Mouse (Mus musculus) liver, embryonic 14.5 days (tissue): Measurements from ENCODE around the gene Timm50. TPM values are rescaled to one million over a fixed set of nuclear protein-coding genes. Genes with fewer than 3 reads are reported as not detected.

Source experiments
- ATAC-seq: fragments of 200-750 bp; cut with Nextera tagmentation; 2 replicates; pipeline ENCODE4 v1.8.0; 2017; ENCODE audit warnings: moderate number of reproducible peaks, mild to moderate bottlenecking, moderate library complexity; ENCODE audit not compliant: insufficient read depth
- DNase-seq, 3 experiments: peaks; one replicate each; pipeline ENCODE4 v3.0.0-alpha.2; 2012 to 2013; ENCODE audit warnings: low read depth in 3 of 3, low spot score in 3 of 3
- H3K27ac ChIP-seq: fragments of 300-500 bp; sonication (generic); 2 replicates; pipeline ENCODE4 v1.5.1; 2014; ENCODE audit warnings: moderate library complexity, mild to moderate bottlenecking, control low read depth, inconsistent platforms
- H3K27me3 ChIP-seq: fragments of 300-500 bp; sonication (generic); 2 replicates; pipeline ENCODE4 v1.6.1; 2014; ENCODE audit warnings: mild to moderate bottlenecking, low read length, moderate library complexity; ENCODE audit not compliant: control insufficient read depth, insufficient read depth
- H3K36me3 ChIP-seq: fragments of 300-500 bp; sonication (generic); replicated peaks from 2 replicates; pipeline ENCODE4 v1.6.1; 2014; ENCODE audit warnings: low read depth; ENCODE audit not compliant: control insufficient read depth, insufficient read depth
- H3K4me1 ChIP-seq, 2 experiments: fragments of 200-500 bp in 1 of 2; fragments of 300-500 bp in 1 of 2; sonication (generic) in 1 of 2; replicated peaks; 2 replicates each; pipeline ENCODE4 v1.6.1; 2012 to 2014; ENCODE audit warnings: antibody characterized with exemption in 1 of 2, inconsistent platforms in 1 of 2, low read length in 1 of 2; ENCODE audit not compliant: control insufficient read depth in 2 of 2, insufficient read depth in 2 of 2
- H3K4me2 ChIP-seq: fragments of 300-500 bp; sonication (generic); 2 replicates; pipeline ENCODE4 v1.6.1; 2014; ENCODE audit warnings: low read depth, mild to moderate bottlenecking, control low read depth, moderate library complexity
- H3K4me3 ChIP-seq, 2 experiments: fragments of 200-500 bp in 1 of 2; fragments of 300-500 bp in 1 of 2; sonication (generic) in 1 of 2; 2 replicates each; pipeline ENCODE4 v1.5.1; 2012 to 2014; ENCODE audit warnings: low read depth in 2 of 2, low read length in 2 of 2, mild to moderate bottlenecking in 2 of 2, control low read depth in 1 of 2, inconsistent platforms in 1 of 2, moderate library complexity in 1 of 2; ENCODE audit not compliant: insufficient read depth in 1 of 2
- H3K9ac ChIP-seq: fragments of 300-500 bp; sonication (generic); replicated peaks from 2 replicates; pipeline ENCODE4 v1.6.1; 2014; ENCODE audit warnings: mild to moderate bottlenecking, control low read depth, moderate library complexity
- H3K9me3 ChIP-seq: fragments of 300-500 bp; sonication (generic); 2 replicates; pipeline ENCODE4 v1.6.1; 2016; ENCODE audit warnings: low read length, mixed read lengths; ENCODE audit not compliant: control insufficient read depth
- CTCF ChIP-seq: IDR thresholded peaks from 2 replicates; pipeline ENCODE4 v1.5.1; 2016; ENCODE audit warnings: antibody characterized with exemption, low read depth, control low read depth
- EP300 ChIP-seq: IDR thresholded peaks from 2 replicates; pipeline ENCODE4 v1.6.1; 2016; ENCODE audit warnings: antibody characterized with exemption, low read depth
- WGBS: fragments of 180-500 bp; shearing (Covaris S2); extraction: QIAGEN DNeasy Blood & Tissue Kit; methylation state at CpG from one replicate; pipeline ENCODE4 v1.1.7; 2014; ENCODE audit not compliant: insufficient replicate concordance; 5-methylcytosine and 5-hydroxymethylcytosine counted together
- polyA plus RNA-seq, 2 experiments: library from polyadenylated mRNA; depleted of rRNA in 1 of 2; stranded (reverse) in 1 of 2; unstranded in 1 of 2; fragments of >200 nt; fragmentation: Nextera tagmentation in 1 of 2; extraction: Ambion mirVana in 1 of 2; gene quantifications; 2 replicates each; pipeline versions ENCODE4 v1.2.1 to v1.2.3; 2012 to 2014

Timm50 gene
- polyA plus RNA-seq, 2 experiments = 45.4 to 91.1 TPM

DNA sequence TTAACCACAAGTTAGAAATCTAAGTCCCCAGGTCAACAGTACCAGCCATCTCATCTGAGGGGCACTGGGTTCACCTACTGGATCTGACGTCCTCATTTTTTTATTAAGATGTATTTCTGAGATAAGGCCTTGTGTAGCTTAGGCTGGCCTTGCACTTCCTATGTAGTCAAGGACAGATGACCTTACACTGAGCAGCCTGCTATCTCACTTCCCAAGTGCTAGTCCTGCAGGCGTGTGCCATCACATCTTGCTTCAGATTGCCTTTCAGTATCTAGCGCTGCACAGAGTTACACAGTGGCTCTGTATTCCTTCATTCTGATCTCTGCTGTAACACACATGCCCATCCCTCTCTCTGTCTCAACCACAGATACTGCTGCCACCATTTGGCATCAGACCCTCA is 6.2 kb upstream of the Timm50 start:
- Histone ChIP-seq H3K27me3 (no peaks in the 10 kb centered on the region), H3K27ac (no peak overlapping the region), H3K9ac (no peak overlapping the region), H3K9me3 (no peaks in the 10 kb centered on the region), H3K4me2 (no peak overlapping the region), H3K4me1 (no peaks in the 10 kb centered on the region; a peak in 1 of 4 replicates), H3K4me3 (no peak overlapping the region), H3K36me3 (peaks cover 80% of the 10 kb centered on the region)
- 66% methylated on average over 3 of the region's 3 CpGs for WGBS
- TF ChIP-seq EP300 = no peak
- no peak for TF ChIP-seq CTCF
- DNase-seq (no peak), ATAC-seq (no peak)

DNA sequence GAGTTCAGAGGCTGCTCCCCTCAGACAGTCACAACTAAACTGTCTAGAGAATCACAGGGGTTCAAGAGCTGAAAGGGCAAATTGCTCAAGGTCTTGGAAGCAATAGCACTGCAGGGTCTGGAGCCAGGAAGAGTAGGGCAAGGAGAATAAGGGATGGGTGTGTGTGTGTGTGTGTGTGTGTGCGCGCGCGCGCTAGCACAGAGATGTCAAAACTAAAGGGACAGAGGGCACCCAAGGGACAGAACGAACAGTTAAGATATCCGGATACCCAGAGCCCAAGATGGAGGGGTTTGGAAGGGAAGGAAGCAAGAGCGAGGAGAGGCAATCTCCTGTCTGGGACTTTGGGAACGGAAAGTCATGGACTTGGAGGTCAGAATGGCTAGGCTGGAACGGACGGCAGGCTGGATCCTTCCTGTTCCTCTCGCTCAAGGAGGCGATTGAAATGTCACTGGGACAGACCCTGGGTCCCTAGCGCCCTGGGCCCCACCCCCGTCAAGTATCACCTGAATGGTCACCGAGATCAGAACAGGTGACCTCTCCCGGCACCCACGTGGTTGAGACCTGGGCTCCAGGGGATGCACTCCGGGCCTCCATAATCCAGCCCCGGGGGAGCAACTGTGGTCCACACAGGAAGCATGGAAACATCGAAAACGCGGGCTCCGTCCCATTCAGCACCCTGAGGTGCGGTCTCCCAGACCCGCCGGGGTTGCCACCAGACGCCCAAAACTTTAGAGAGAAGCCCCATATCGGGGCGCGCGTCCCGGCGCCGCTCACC is 534 bp downstream of the Timm50 start:
- Histone ChIP-seq H3K36me3 (peaks cover 39% of the 10 kb centered on the region), H3K4me1 (peaks cover 4 to 6% of the 10 kb centered on the region in 2 experiments; a peak in 3 of 4 replicates), H3K27me3 (no peaks in the 10 kb centered on the region), H3K9me3 (no peaks in the 10 kb centered on the region), H3K9ac (peak overlapping the region; percentile 94), H3K4me3 (peak overlapping the region; percentile 95 to 99), H3K27ac (peak overlapping the region; percentile 30; the same call in 1 of the 2 replicates), H3K4me2 (peak overlapping the region; percentile 97)
- DNase-seq = peak in 1 of 3 experiments; percentile 17
- 3% methylated on average over 35 of the region's 35 CpGs for WGBS
- TF ChIP-seq CTCF = no peak
- no peak for TF ChIP-seq EP300
- ATAC-seq = peak; percentile 55

DNA sequence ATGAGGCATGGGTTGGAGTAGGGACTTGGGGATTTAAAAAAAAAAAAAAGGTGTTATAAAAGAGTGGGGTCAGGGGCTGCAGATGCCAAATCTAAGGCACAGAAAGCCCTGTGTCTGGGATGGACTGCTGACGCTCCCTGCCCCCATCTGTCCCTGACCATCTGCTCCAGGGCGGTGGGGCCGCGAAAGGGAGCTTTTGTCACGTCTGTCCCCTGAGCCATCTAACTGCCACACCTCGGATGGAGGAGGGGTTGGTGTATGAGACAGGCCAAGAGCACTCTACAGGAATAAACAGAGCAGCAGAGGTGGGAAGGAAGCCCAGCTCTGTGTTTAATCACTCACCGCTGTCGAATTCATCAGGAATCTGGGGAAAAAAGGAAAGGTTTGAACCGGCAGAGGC is 2.1 kb downstream of the Timm50 start:
- H3K4me2 ChIP-seq = no peak overlapping the region
- no peak overlapping the region for H3K27ac ChIP-seq
- H3K36me3 ChIP-seq = peaks cover 33% of the 10 kb centered on the region
- 70% methylated on average over 9 of the region's 9 CpGs for WGBS
- no peak overlapping the region for H3K4me3 ChIP-seq
- no peak for ATAC-seq
- TF ChIP-seq CTCF = no peak
- TF ChIP-seq EP300 = no peak
- no peaks in the 10 kb centered on the region for H3K9me3 ChIP-seq
- H3K4me1 ChIP-seq = peaks cover 4 to 6% of the 10 kb centered on the region in 2 experiments; a peak in 3 of 4 replicates
- no peaks in the 10 kb centered on the region for H3K27me3 ChIP-seq
- H3K9ac ChIP-seq = no peak overlapping the region
- no peak for DNase-seq

DNA sequence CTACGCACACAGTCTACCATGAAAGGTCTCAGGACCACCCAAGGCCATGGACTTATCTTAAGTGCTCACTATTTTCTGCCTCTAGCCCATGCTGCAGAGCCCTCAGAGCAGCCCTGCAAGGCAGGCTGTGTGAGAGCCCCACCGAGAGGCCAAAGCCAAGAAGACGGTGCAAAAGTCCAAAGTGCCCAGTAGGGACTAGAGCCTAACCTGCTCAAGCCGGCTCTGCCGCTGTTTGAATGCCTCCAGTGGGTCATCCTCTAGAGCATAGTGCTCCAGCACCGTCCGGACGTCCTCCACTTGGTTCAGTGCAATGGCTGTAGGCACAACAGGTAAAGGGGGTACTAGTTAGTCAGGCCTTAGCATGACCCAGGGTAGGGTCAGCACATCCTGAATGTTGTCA is 5.7 kb downstream of the Timm50 start:
- no peak for TF ChIP-seq EP300
- no peak for TF ChIP-seq CTCF
- no peak overlapping the region for H3K4me2 ChIP-seq
- peaks cover 0 to 5% of the 10 kb centered on the region in 2 experiments; a peak in 3 of 4 replicates for H3K4me1 ChIP-seq
- H3K4me3 ChIP-seq = no peak overlapping the region
- H3K9ac ChIP-seq = no peak overlapping the region
- no peak overlapping the region for H3K27ac ChIP-seq
- H3K27me3 ChIP-seq = peaks cover 12% of the 10 kb centered on the region
- 86% methylated on average over 8 of the region's 8 CpGs for WGBS
- H3K36me3 ChIP-seq = peaks cover 30% of the 10 kb centered on the region
- DNase-seq = no peak
- no peak for ATAC-seq
- no peaks in the 10 kb centered on the region for H3K9me3 ChIP-seq

DNA sequence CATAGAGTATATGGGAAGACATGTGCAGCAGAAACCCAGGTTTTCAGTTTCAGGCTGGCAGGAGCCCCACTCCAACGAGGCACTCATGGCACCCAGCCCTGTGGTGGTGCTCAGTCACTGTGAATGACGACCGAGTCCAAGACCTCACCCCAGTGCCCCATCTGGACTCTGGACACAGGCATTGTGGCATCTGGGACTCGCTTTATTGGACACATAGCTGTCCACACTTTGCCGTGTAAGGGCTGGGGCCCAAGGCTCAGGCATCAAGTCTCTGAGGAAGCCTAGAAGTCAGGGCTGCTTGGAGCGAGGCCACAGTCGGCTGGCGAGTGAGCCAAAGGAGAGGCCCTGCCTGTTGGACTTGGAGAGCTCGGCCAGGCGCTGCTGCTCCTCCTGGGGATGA is 6.2 kb downstream of the Timm50 start:
- Histone ChIP-seq H3K27ac (no peak overlapping the region), H3K4me1 (no peaks in the 10 kb centered on the region), H3K27me3 (peaks cover 18% of the 10 kb centered on the region), H3K36me3 (peaks cover 30% of the 10 kb centered on the region), H3K4me3 (no peak overlapping the region), H3K9me3 (no peaks in the 10 kb centered on the region), H3K4me2 (no peak overlapping the region), H3K9ac (no peak overlapping the region)
- 81% methylated on average over 10 of the region's 10 CpGs for WGBS
- TF ChIP-seq EP300 (no peak), CTCF (no peak)
- DNase-seq (no peak), ATAC-seq (no peak)
